Mouse (Mus musculus) cerebellum, adult 2 months (tissue): ENCODE data around the gene Gpx7. TPM values are rescaled to one million over a fixed set of nuclear protein-coding genes. Genes with fewer than 3 reads are reported as not detected.

Experiments used
- DNase-seq, 2 experiments: peaks; one replicate each; pipeline ENCODE4 v3.0.0; 2021
- H3K27ac ChIP-seq: fragments of 200-500 bp; 2 replicates; pipeline ENCODE4 v1.5.1; 2012; ENCODE audit warnings: low read length, control low read depth, inconsistent platforms; ENCODE audit not compliant: insufficient read depth
- H3K27me3 ChIP-seq: fragments of 200-500 bp; 2 replicates; pipeline ENCODE4 v1.6.1; 2012; ENCODE audit warnings: inconsistent platforms, mild to moderate bottlenecking, low read length, moderate library complexity; ENCODE audit not compliant: control insufficient read depth, insufficient read depth
- H3K4me1 ChIP-seq: fragments of 200-500 bp; 2 replicates; pipeline ENCODE4 v1.6.1; 2011; ENCODE audit warnings: low read length; ENCODE audit not compliant: control insufficient read depth, insufficient read depth
- H3K4me3 ChIP-seq: fragments of 200-500 bp; replicated peaks from 2 replicates; pipeline ENCODE3; 2011; ENCODE audit warnings: mild to moderate bottlenecking, low read depth, low read length, control low read depth; ENCODE audit not compliant: insufficient read depth
- CTCF ChIP-seq: fragments of 200-500 bp; IDR thresholded peaks from 2 replicates; pipeline ENCODE4 v1.5.1; 2011; ENCODE audit warnings: low read depth, mild to moderate bottlenecking, control low read depth, low read length, moderate library complexity, borderline replicate concordance; ENCODE audit not compliant: insufficient read depth
- POLR2A ChIP-seq: fragments of 200-500 bp; IDR thresholded peaks from 2 replicates; pipeline ENCODE4 v1.6.1; 2011; ENCODE audit warnings: low read length, control low read depth, borderline replicate concordance; ENCODE audit not compliant: insufficient read depth
- WGBS: fragments of 180-500 bp; shearing (Covaris S2); methylation state at CpG from one replicate; pipeline ENCODE4 v1.1.7; 2018; 5-methylcytosine and 5-hydroxymethylcytosine counted together
- polyA plus RNA-seq: library from polyadenylated mRNA; depleted of rRNA; stranded (reverse); fragments of >200 nt; gene quantifications from 2 replicates; pipeline ENCODE4 v1.2.3, GENCODE M21; 2012

The Gpx7 gene
- polyA plus RNA-seq, 1 experiment: 7.0 TPM

GRCm38 (mm10) chr4:108370409-108370808, 36.4 kb downstream of the Gpx7 start:
- TF ChIP-seq CTCF (no peak), POLR2A (no peak)
- H3K27ac ChIP-seq: no peak overlapping the region
- H3K4me3 ChIP-seq: no peak overlapping the region
- WGBS: 60% methylated on average over 4 of the region's 4 CpGs
- no peaks in the 10 kb centered on the region for H3K4me1 ChIP-seq
- DNase-seq: no peak
- H3K27me3 ChIP-seq: no peaks in the 10 kb centered on the region

GRCm38 (mm10) chr4:108369254-108369653, 37.5 kb downstream of the Gpx7 start:
- Histone ChIP-seq H3K27ac (no peak overlapping the region), H3K27me3 (no peaks in the 10 kb centered on the region)

GRCm38 (mm10) chr4:108364111-108364476, 42.7 kb downstream of the Gpx7 start:
- WGBS: 13% methylated on average over 5 of the region's 5 CpGs
- DNase-seq: no peak
- Histone ChIP-seq H3K27ac (no peak overlapping the region), H3K27me3 (no peaks in the 10 kb centered on the region), H3K4me3 (no peak overlapping the region), H3K4me1 (peaks cover 4% of the 10 kb centered on the region)
- TF ChIP-seq POLR2A (no peak), CTCF (no peak)

More at GRCm38 (mm10) chr4:108369254-108369653, 37.5 kb downstream of the Gpx7 start:
- DNase-seq: no peak
- TF ChIP-seq POLR2A (no peak), CTCF (no peak)
- H3K4me3 ChIP-seq: no peak overlapping the region
- WGBS: 23% methylated on average over 5 of the region's 5 CpGs
- H3K4me1 ChIP-seq: peaks cover under 1% of the 10 kb centered on the region; the same call in 1 of the 2 replicates

- H3K27ac ChIP-seq: no peak overlapping the region
- TF ChIP-seq CTCF (no peak), POLR2A (no peak)
Observed at GRCm38 (mm10) chr4:108363355-108364110, 43.2 kb downstream of the Gpx7 start.

GRCm38 (mm10) chr4:108362321-108363261, 44.2 kb downstream of the Gpx7 start:
- no peak for DNase-seq
- Histone ChIP-seq H3K4me1 (peaks cover 4% of the 10 kb centered on the region), H3K27me3 (no peaks in the 10 kb centered on the region), H3K4me3 (no peak overlapping the region), H3K27ac (no peak overlapping the region)
- TF ChIP-seq CTCF (no peak), POLR2A (no peak)
- 42% methylated on average over 18 of the region's 18 CpGs for WGBS

More at GRCm38 (mm10) chr4:108363355-108364110, 43.2 kb downstream of the Gpx7 start:
- WGBS: 54% methylated on average over 7 of the region's 7 CpGs
- no peak overlapping the region for H3K4me3 ChIP-seq
- DNase-seq: no peak
- H3K4me1 ChIP-seq: peaks cover 4% of the 10 kb centered on the region
- H3K27me3 ChIP-seq: no peaks in the 10 kb centered on the region

- whole genome bisulfite sequencing: 27% methylated on average over 28 of the region's 28 CpGs
- TF ChIP-seq POLR2A (no peak), CTCF (no peak)
- DNase-seq: no peak
- Histone ChIP-seq H3K4me3 (peak overlapping the region; percentile 41), H3K27me3 (no peaks in the 10 kb centered on the region), H3K27ac (no peak overlapping the region), H3K4me1 (peaks cover 4% of the 10 kb centered on the region)
Observed at GRCm38 (mm10) chr4:108360136-108361055, 46.4 kb downstream of the Gpx7 start.

- no peak for TF ChIP-seq POLR2A
- no peak overlapping the region for H3K27ac ChIP-seq
- 54% methylated on average over 4 of the region's 4 CpGs for WGBS
- H3K27me3 ChIP-seq: no peaks in the 10 kb centered on the region
- DNase-seq: no peak
- no peaks in the 10 kb centered on the region; the same call in 1 of the 2 replicates for H3K4me1 ChIP-seq
- H3K4me3 ChIP-seq: no peak overlapping the region
Observed at GRCm38 (mm10) chr4:108358498-108358897, 48.3 kb downstream of the Gpx7 start.
